Mouse (Mus musculus): ENCODE data around the gene Ap1s2. TPM values are rescaled to one million over a fixed set of nuclear protein-coding genes. Genes with fewer than 3 reads are reported as not detected.

The Ap1s2 gene
- total RNA-seq (2015) (353 and 406 TPM in 2 replicates), total RNA-seq (2017) (207 and 221 TPM in 2 replicates)

GRCm38 (mm10) chrX:163908337-163909250, at the start of gene Ap1s2:
Ap1s2 (plus strand) TSS chrX:163909017.
- ATAC-seq (ENCODE audit: poor library complexity, severe bottlenecking), result peak; percentile 91

- peak; percentile 96 for ATAC-seq (ENCODE audit: poor library complexity, severe bottlenecking)
Measured at GRCm38 (mm10) chrX:163867711-163868379, 41.0 kb upstream of the Ap1s2 start.

GRCm38 (mm10) chrX:163868659-163869278, 40.0 kb upstream of the Ap1s2 start:
- peak; percentile 39; the same call in 1 of the 2 replicates for ATAC-seq (ENCODE audit: poor library complexity, severe bottlenecking)

DNA sequence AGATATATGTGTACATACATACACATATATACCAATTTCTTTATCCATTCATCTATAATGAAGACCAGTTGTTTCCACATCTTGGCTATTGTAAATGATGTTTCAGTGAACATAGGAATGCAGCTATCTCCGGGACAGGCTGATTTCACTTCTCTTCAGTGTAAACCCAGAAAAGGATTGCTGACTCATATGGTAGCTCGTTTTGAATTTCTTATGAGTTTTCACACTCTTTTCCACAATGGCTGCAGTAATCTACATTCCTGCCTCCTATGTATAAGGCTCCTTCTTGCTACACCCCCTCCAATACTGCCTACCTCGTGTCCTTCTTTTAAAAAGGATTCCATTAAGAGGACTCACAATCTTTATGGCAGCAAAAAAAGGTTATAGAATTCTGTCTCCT, 32.9 kb upstream of the Ap1s2 start:
- ATAC-seq (ENCODE audit: poor library complexity, severe bottlenecking), result no peak

DNA sequence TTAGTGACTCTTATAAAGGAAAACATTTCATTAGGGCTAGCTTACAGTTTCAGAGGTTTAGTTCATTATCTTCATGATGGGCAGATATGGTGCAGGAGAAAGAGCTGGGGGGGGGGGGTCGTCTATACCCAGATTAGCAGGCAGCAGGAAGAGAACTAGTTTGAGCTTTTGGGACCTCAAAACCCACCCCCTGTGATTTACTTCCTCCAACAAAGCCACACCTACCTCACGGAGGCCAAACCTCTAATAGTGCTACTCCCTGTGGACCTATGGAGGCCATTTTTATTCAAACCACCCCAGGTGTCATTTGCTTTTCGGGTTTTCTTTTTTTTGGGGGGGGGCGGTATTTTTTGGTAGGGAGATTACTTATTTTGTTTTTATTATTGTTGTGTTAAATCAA, 32.2 kb upstream of the Ap1s2 start:
- ATAC-seq (ENCODE audit: poor library complexity, severe bottlenecking), result no peak

- ATAC-seq (ENCODE audit: poor library complexity, severe bottlenecking), result peak; percentile 23; the same call in 1 of the 2 replicates
Measured at GRCm38 (mm10) chrX:163879039-163879438, 29.8 kb upstream of the Ap1s2 start.

DNA sequence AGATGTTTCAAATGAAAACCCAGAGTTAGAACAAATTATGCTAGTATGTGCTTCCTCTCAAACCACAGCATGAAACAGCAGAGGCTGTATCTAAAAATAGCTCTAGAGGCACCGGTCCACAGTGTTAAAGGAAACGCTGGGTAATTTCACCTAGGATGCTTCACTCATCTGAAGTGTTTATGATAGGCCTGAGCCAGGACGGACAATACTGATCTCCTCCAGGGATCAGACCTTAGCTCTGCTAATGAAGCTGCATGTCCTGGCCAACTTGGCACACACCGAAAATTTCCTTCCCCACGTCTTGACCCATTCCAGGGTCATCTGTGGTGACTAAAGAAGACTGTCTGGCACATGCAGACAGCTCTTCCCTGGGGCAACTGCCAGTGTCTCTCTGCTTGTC, 29.4 kb upstream of the Ap1s2 start:
- peak; percentile 56 for ATAC-seq (ENCODE audit: poor library complexity, severe bottlenecking)

DNA sequence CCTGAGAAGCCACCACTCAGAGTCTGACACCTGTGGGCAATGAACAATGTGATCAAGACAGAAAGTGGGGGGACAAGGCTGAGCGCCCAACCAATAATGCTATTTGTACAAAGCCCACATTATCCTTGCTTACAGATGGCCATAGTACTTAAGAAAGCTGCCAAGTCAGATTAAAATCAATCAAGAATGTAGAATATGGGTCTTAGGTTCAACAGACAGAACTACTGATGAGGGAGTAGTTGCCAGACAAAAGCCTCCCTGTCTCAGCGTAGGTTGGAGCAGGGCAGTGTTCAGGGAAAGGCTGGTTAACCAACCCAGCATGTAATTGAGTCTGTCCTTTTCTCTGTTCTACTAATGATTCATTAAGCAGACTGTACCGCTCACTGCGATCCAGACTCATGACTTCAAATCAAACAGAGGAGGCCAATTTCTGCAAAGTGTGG, 23.3 kb upstream of the Ap1s2 start:
- no peak for ATAC-seq (ENCODE audit: poor library complexity, severe bottlenecking)

- ATAC-seq (ENCODE audit: poor library complexity, severe bottlenecking), result peak; percentile 93
Measured at GRCm38 (mm10) chrX:163897354-163897753, 11.5 kb upstream of the Ap1s2 start.

DNA sequence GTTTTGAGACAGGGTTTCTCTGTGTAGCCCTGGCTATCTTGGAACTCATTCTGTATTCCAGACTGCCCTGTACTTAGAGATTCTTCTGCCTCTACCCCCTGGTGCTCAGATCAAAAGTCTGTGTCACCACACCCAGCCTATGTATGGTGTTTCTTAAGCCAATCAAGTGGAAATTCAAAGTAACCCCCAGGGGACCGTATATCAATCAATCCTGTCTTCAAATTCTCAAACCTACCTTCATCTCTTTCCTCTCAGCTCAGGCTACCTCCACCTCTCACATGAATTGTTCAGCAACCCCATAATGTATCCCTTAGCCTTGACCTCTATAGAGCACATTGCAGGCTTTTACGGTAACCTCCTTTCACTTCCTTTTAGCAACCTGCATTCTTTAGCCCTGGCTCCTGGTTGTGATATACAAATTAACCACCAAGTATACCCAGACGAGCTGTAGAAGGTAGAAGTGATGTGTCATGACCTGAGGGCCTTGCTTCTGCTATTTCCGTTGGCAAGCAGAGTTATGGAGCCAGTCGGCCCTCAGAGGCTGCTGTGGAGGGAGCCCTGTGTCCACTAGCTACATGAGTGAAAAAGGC, 9.3 kb upstream of the Ap1s2 start:
- ATAC-seq (ENCODE audit: poor library complexity, severe bottlenecking), result peak; percentile 65

- ATAC-seq (ENCODE audit: poor library complexity, severe bottlenecking), result no peak
Measured at GRCm38 (mm10) chrX:163906861-163907260, 2.0 kb upstream of the Ap1s2 start.

- ATAC-seq (ENCODE audit: poor library complexity, severe bottlenecking), result peak; percentile 33
Measured at GRCm38 (mm10) chrX:163908003-163908336, 847 bp upstream of the Ap1s2 start.

GRCm38 (mm10) chrX:163909381-163909780, 564 bp downstream of the Ap1s2 start:
- peak; percentile 49 for ATAC-seq (ENCODE audit: poor library complexity, severe bottlenecking)

DNA sequence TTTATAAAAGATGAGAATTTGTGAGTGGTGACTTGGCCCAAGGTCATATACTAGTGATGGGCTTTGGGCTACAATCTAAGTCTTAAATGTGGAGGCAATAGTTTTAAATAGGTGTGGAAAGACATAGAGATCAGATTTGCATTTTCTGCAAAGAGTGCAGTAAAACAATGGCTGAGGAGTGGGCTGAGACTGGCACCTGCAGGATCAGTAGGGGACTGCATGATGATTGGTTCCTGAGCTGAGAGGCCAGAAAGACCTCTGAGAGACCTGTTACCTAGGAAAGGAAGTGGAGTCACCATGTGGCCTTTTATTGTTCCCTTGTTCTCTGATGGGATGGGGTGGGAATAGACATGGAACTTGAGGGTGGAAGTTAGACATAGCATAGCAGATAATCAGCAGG, 4.0 kb downstream of the Ap1s2 start:
- no peak for ATAC-seq (ENCODE audit: poor library complexity, severe bottlenecking)

DNA sequence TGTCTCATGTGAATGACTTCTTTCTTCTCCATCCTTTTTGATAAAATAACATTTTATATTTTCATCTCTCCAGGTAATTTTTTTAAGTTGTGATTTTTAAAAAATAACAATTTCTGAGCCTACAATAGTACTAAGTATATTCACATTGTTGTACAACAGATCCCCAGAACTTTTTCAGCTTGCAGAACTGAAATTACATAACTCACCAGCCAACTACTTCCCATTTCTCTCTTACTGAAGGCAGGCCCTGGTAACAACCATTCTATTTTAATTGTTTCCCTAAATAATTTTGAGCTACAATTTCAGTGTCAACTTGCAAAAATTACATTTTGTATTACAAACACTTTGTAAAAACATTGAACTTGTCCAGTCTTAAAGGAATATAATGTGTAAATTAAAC, 20.7 kb downstream of the Ap1s2 start:
- peak; percentile 59 for ATAC-seq (ENCODE audit: poor library complexity, severe bottlenecking)

DNA sequence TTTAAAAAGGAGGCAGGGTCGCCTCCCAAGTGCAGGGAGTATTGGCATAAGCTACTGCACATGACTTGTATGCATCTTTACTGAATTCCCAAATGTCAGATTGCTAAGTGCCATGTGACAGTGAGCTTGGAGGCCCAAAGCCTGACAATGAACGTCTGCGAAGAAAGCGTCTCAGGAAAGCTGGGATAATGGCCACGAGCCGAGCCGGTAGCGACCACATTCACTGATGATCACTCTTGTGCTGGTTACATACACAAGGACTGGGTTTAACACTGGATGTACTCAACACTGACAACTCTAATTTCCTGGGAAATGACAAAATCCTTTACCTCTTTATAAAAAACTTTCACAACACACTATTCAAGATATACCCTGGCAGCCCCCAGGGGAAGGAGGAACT, 25.9 kb downstream of the Ap1s2 start:
- ATAC-seq (ENCODE audit: poor library complexity, severe bottlenecking), result no peak

GRCm38 (mm10) chrX:163938587-163938986, 29.8 kb downstream of the Ap1s2 start:
- ATAC-seq (ENCODE audit: poor library complexity, severe bottlenecking), result no peak

- no peak for ATAC-seq (ENCODE audit: poor library complexity, severe bottlenecking)
Measured at GRCm38 (mm10) chrX:163944381-163944780, 35.6 kb downstream of the Ap1s2 start.

DNA sequence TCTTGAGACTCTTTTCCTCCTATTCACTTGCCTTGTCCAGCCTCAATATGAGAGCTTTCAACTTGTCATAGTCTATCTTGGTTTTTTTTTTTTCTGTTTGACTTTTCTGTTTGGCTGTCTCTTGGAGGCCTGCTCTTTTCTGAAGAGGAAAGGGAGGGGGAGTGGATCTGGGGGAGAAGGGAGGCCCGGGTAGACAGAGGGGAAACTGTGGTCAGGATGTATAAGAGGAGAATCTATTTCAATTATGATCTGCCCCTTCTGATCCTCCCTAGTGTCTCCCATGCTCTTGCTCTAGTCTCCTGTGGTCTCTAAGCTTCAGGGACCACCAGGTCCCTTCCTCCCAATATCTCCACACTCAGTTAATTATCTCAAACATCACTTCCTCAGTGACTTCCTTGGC, 42.8 kb downstream of the Ap1s2 start:
- ATAC-seq (ENCODE audit: poor library complexity, severe bottlenecking), result no peak

DNA sequence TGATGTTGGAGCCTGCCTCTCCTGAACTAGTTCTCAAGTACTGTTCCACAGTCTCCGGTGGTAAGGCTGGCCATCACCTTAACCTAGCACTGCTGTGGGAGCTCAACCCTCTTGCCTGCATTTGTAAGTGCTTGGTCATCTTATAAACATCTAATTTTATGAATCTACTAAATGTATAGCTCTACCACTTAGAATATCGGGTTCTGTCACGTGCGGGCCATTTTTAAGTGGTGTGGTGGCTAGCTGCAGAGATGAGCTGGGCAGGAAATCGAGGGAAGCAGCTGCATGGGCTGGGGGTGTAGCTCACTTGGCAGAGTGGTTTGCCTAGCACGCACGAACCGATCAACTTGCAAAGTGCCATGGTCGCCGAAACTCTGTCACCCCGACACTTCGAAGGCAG, 48.6 kb downstream of the Ap1s2 start:
- ATAC-seq (ENCODE audit: poor library complexity, severe bottlenecking), result no peak

GRCm38 (mm10) chrX:163957803-163958466, 49.1 kb downstream of the Ap1s2 start:
- ATAC-seq (ENCODE audit: poor library complexity, severe bottlenecking), result peak; percentile 80
